16 mouse cellular contexts compared by ENCODE assay signal in genomic region chr2:146476428-146476972, GRCm38 (mm10). TPM values are rescaled to one million over a fixed set of nuclear protein-coding genes. Genes with fewer than 3 reads are reported as not detected.
DNase-seq lines count a peak whose midpoint lies in the region; ATAC-seq and TF ChIP-seq lines count a peak whose summit lies in the region.
"Had no signal": no experiment of that assay in that cellular context is flagged by ENCODE, and none has a peak within 500 bp of the region (broad histone marks: within the 10 kb centered on the region; RNA-seq: fewer than 3 reads in every experiment).

No protein-coding gene starts in this region.

- H3K9ac ChIP-seq in heart, embryonic 14.5 days (ENCODE audit: low read length), result no peak overlapping the region
- H3K9ac ChIP-seq in lung, postnatal 0 days (replicated peaks; ENCODE audit: low read depth), result no peak overlapping the region
- H3K9ac ChIP-seq: forebrain, embryonic 13.5 days; forebrain, postnatal 0 days; hindbrain, embryonic 13.5 days had no signal

- no peak overlapping the region for H3K4me2 ChIP-seq in heart, embryonic 14.5 days (ENCODE audit: low read length)
- H3K4me2 ChIP-seq in lung, postnatal 0 days (replicated peaks; ENCODE audit: low read depth, low read length), result no peak overlapping the region
- H3K4me2 ChIP-seq: forebrain, embryonic 13.5 days; hindbrain, embryonic 13.5 days had no signal

- no peak for DNase-seq in heart, postnatal 4 days
- DNase-seq in heart, postnatal 10 days, result peak; percentile 19 to 41
- DNase-seq in heart, postnatal 36 days, result no peak
- DNase-seq in lung, postnatal 0 days (ENCODE audit: low spot score), result peak; percentile 12
- DNase-seq in lung, postnatal 14 days, result no peak
- DNase-seq: adrenal gland, adult 8-10 months; adrenal gland, postnatal 36 days; forebrain, postnatal 0 days; gastrocnemius, postnatal 14 days; kidney, adult 2 months had no signal

- peaks cover 0 to 7% of the 10 kb centered on the region in 2 experiments; a peak in 2 of 4 replicates for H3K4me1 ChIP-seq in heart, embryonic 14.5 days (ENCODE audit: control insufficient read depth in 2 of 2, insufficient read depth in 2 of 2, low read length in 2 of 2)
- H3K4me1 ChIP-seq in lung, postnatal 0 days (ENCODE audit: insufficient read depth, low read depth, low read length), result no peaks in the 10 kb centered on the region
- H3K4me1 ChIP-seq: embryonic facial prominence, embryonic 10.5 days; forebrain, embryonic 13.5 days; hindbrain, embryonic 13.5 days had no signal

- H3K36me3 ChIP-seq in heart, embryonic 14.5 days (ENCODE audit: control insufficient read depth, insufficient read depth, low read length), result peaks cover 10% of the 10 kb centered on the region; the same call in 1 of the 2 replicates
- H3K36me3 ChIP-seq in lung, postnatal 0 days (ENCODE audit: insufficient read depth, low read length), result no peaks in the 10 kb centered on the region

- TF ChIP-seq CTCF in lung, postnatal 0 days (IDR thresholded peaks at IDR 0.05), result no peak

- no peak overlapping the region for H3K27ac ChIP-seq in heart, embryonic 14.5 days (replicated peaks in 1 of 2; ENCODE audit: control insufficient read depth in 1 of 2, insufficient read depth in 1 of 2, low read depth in 2 of 2, low read length in 2 of 2)
- H3K27ac ChIP-seq in lung, postnatal 0 days (ENCODE audit: low read length), result no peak overlapping the region
- H3K27ac ChIP-seq: embryonic facial prominence, embryonic 10.5 days; forebrain, embryonic 13.5 days; hindbrain, embryonic 13.5 days; hindbrain, postnatal 0 days had no signal

- intact Hi-C loops in heart, postnatal 10 days (cut with DNase I), result no loop called here
- intact Hi-C loops in heart, postnatal 36 days (cut with DNase I), result no loop called here

- H3K4me3 ChIP-seq in heart, embryonic 14.5 days (ENCODE audit: control insufficient read depth in 1 of 2, insufficient read depth in 1 of 2, low read depth in 1 of 2, low read length in 2 of 2), result no peak overlapping the region
- H3K4me3 ChIP-seq in lung, postnatal 0 days (ENCODE audit: low read depth, low read length), result no peak overlapping the region
- H3K4me3 ChIP-seq: embryonic facial prominence, embryonic 10.5 days; forebrain, embryonic 13.5 days; hindbrain, embryonic 13.5 days had no signal

- ATAC-seq in heart, embryonic 14.5 days (ENCODE audit: insufficient number of reproducible peaks, insufficient read depth, low FRiP score, low read depth), result peak; percentile 31; the same call in 1 of the 2 replicates
- no peak for ATAC-seq in lung, postnatal 0 days
- ATAC-seq: forebrain, embryonic 13.5 days; forebrain, postnatal 0 days; hindbrain, postnatal 0 days; intestine, embryonic 16.5 days had no signal

- H3K27me3 ChIP-seq in heart, embryonic 14.5 days (ENCODE audit: control insufficient read depth, insufficient read depth, low read length), result no peaks in the 10 kb centered on the region
- H3K27me3 ChIP-seq in lung, postnatal 0 days (replicated peaks; ENCODE audit: insufficient read depth, low read length), result no peaks in the 10 kb centered on the region
- H3K27me3 ChIP-seq: forebrain, embryonic 13.5 days; hindbrain, embryonic 13.5 days had no signal

- 62% methylated on average over 6 of the region's 6 CpGs for WGBS in heart, embryonic 14.5 days
- WGBS in lung, postnatal 0 days, result 78% methylated on average over 6 of the region's 6 CpGs

- H3K9me3 ChIP-seq in heart, embryonic 14.5 days (ENCODE audit: control insufficient read depth, low read length), result no peaks in the 10 kb centered on the region
- H3K9me3 ChIP-seq in lung, postnatal 0 days (ENCODE audit: low read length), result no peaks in the 10 kb centered on the region
- H3K9me3 ChIP-seq: embryonic facial prominence, embryonic 10.5 days; forebrain, embryonic 13.5 days; hindbrain, embryonic 13.5 days had no signal

- TF ChIP-seq EP300 in lung, postnatal 0 days (IDR thresholded peaks at IDR 0.05), result no peak

RNA-seq across cellular contexts. Expression of gene Ralgapa2, which starts 35.6 kb away (rescaled TPM):
- polyA plus RNA-seq in heart, embryonic 14.5 days (2014; fragmentation: Nextera tagmentation; extraction: Ambion mirVana), result 11.0 and 13.0 TPM in 2 replicates
- total RNA-seq in heart, postnatal 4 days (2021), result 10 to 100 TPM; 33.1 to 35.7 TPM
- total RNA-seq in heart, postnatal 10 days (2021), result 10 to 100 TPM; 32.1 to 32.7 TPM
- 10 to 100 TPM; 39.6 to 45.0 TPM for total RNA-seq in heart, postnatal 36 days (2021)
- polyA plus RNA-seq in lung, postnatal 0 days (2015; fragmentation: Nextera tagmentation; extraction: Ambion mirVana), result 9.1 and 9.7 TPM in 2 replicates

Comparison
In these comparisons a context has a peak if more than half of its experiments do, and no peak if none do; other contexts are left out.
1. DNase-seq: peak in heart, postnatal 10 days (2 of 2) and lung, postnatal 0 days (single experiment); none in heart, postnatal 4 days (single experiment), heart, postnatal 36 days (0 of 2) and lung, postnatal 14 days (single experiment).